Mouse (Mus musculus): ENCODE measurements around the gene Acad8.

- TF ChIP-seq MAFK (IDR thresholded peaks at IDR 0.05; ENCODE audit: insufficient replicate concordance, low read length) (no peak), ZNF384 (IDR thresholded peaks at IDR 0.05; ENCODE audit: low read depth, low read length) (no peak), CTCF (conservative IDR thresholded peaks at IDR 0.05 in 1 of 2, IDR thresholded peaks at IDR 0.05 in 1 of 2; ENCODE audit: low read depth in 2 of 2, low read length in 2 of 2) (no peak), MAX (IDR thresholded peaks at IDR 0.05; ENCODE audit: low read length) (no peak), ZKSCAN1 (IDR thresholded peaks at IDR 0.05; ENCODE audit: borderline replicate concordance, low read depth, low read length) (no peak), EP300 (IDR thresholded peaks at IDR 0.05; ENCODE audit: low read length) (no peak), ELF1 (IDR thresholded peaks at IDR 0.05; ENCODE audit: low read depth, low read length) (no peak), MEF2A (IDR thresholded peaks at IDR 0.05; ENCODE audit: borderline replicate concordance, low read depth, low read length) (no peak), ZMIZ1 (IDR thresholded peaks at IDR 0.05; ENCODE audit: low read depth, low read length) (no peak), POLR2A (IDR thresholded peaks at IDR 0.05; ENCODE audit: low read depth, low read length) (no peak)
These were observed 12.2 kb upstream of the Acad8 start for GRCm38 (mm10) chr9:27011572-27011971.
